Mouse (Mus musculus) liver, embryonic 14.5 days (tissue): Measurements from ENCODE around the gene Pxmp4.
A peak's percentile ranks its signal among the peaks of the same experiment; 100 is the strongest.

Experiments
- CTCF ChIP-seq: IDR thresholded peaks from 2 replicates; pipeline ENCODE4 v1.5.1; 2016; ENCODE audit warnings: antibody characterized with exemption, low read depth, control low read depth
- EP300 ChIP-seq: IDR thresholded peaks from 2 replicates; pipeline ENCODE4 v1.6.1; 2016; ENCODE audit warnings: antibody characterized with exemption, low read depth

- TF ChIP-seq CTCF (0 out of 2 replicates have a peak, but pooled peaks have one; percentile 24), EP300 (peak; percentile 24; the same call in 1 of the 2 replicates)
These were observed 33.6 kb downstream of the Pxmp4 start, which contains the start of gene E2f1 for GRCm38 (mm10) chr2:154569836-154570286.
